Mouse (Mus musculus) C2C12 (cell line): Measurements from ENCODE around the gene Large1. TPM values are rescaled to one million over a fixed set of nuclear protein-coding genes. Genes with fewer than 3 reads are reported as not detected.

ENCODE experiments used
- H3K27me3 ChIP-seq: one replicate; pipeline ENCODE4 v1.6.1; 2011; ENCODE audit not compliant: control insufficient read depth, insufficient read depth, insufficient read length
- H3K36me3 ChIP-seq: one replicate; pipeline ENCODE4 v1.6.1; 2011; ENCODE audit not compliant: control insufficient read depth, insufficient read depth
- H3K4me3 ChIP-seq: one replicate; pipeline ENCODE4 v1.5.1; 2011; ENCODE audit warnings: mild to moderate bottlenecking, control low read depth; ENCODE audit not compliant: poor library complexity, insufficient read depth, severe bottlenecking
- H3K79me2 ChIP-seq: one replicate; pipeline ENCODE4 v1.6.1; 2011; ENCODE audit not compliant: control insufficient read depth, insufficient read depth
- H3K79me3 ChIP-seq: one replicate; pipeline ENCODE4 v1.6.1; 2011; ENCODE audit warnings: low read depth, control low read depth
- H3ac ChIP-seq: one replicate; pipeline ENCODE3; 2011; ENCODE audit warnings: low read depth; ENCODE audit not compliant: control insufficient read depth, insufficient read length
- CEBPB ChIP-seq: IDR thresholded peaks from one replicate; pipeline ENCODE4 v1.6.1; 2011; ENCODE audit warnings: low read depth, mild to moderate bottlenecking, control low read depth, moderate library complexity
- CTCF ChIP-seq: IDR thresholded peaks from one replicate; pipeline ENCODE4 v1.5.1; 2011; ENCODE audit not compliant: control insufficient read depth, insufficient read depth, insufficient read length
- FOSL1 ChIP-seq: IDR thresholded peaks from one replicate; pipeline ENCODE4 v1.8.0; 2011; ENCODE audit warnings: mild to moderate bottlenecking, low read length; ENCODE audit not compliant: poor library complexity, insufficient read depth, severe bottlenecking
- MAX ChIP-seq: IDR thresholded peaks from one replicate; pipeline ENCODE4 v1.6.1; 2011; ENCODE audit warnings: mild to moderate bottlenecking, control low read depth
- MYOD1 ChIP-seq: IDR thresholded peaks from one replicate; pipeline ENCODE4 v1.6.1; 2011; ENCODE audit warnings: low read depth; ENCODE audit not compliant: control insufficient read depth, insufficient read length
- MYOG ChIP-seq: IDR thresholded peaks from one replicate; pipeline ENCODE4 v1.6.1; 2011; ENCODE audit not compliant: control insufficient read depth, insufficient read length; ENCODE audit errors: extremely low read depth
- USF1 ChIP-seq: IDR thresholded peaks from one replicate; pipeline ENCODE4 v1.6.1; 2011; ENCODE audit warnings: low read depth, mild to moderate bottlenecking, control low read depth, moderate library complexity
- polyA plus RNA-seq: library from polyadenylated mRNA; unstranded; fragments of >200 nt; fragmentation: generic; extraction: Trizol; gene quantifications from one replicate; pipeline ENCODE4 v1.2.1, GENCODE M21; 2012; ENCODE audit warnings: missing spikeins

The Large1 gene
- polyA plus RNA-seq, 1 experiment: 9.5 TPM

DNA sequence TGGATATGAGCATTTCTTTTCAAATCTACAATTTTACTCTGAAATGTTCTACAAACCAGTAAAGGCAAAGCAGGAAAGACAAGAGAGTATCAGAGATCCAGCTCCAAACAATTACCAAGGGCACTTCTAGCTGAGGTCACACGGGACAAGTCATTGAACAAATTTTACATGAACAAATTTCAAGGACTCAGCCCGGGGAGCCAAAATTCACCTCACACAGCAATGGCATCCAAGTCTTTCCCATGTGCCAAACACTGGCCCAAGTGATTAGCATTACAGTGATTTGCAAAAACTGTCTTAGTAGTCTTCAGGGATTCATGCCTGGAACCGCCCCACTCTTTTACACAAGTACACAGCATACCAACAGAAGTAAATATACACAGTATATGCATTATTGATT lies 126.5 kb downstream of the Large1 start:
- no peaks in the 10 kb centered on the region for H3K36me3 ChIP-seq
- no peak overlapping the region for H3K4me3 ChIP-seq
- no peak for TF ChIP-seq USF1
- TF ChIP-seq MYOD1: no peak
- TF ChIP-seq CTCF: no peak
- H3K79me3 ChIP-seq: peaks cover 7% of the 10 kb centered on the region
- no peaks in the 10 kb centered on the region for H3K27me3 ChIP-seq
- no peak overlapping the region for H3ac ChIP-seq
- H3K79me2 ChIP-seq: peaks cover 15% of the 10 kb centered on the region

- Histone ChIP-seq H3K79me2 (peaks cover 15% of the 10 kb centered on the region), H3K4me3 (no peak overlapping the region), H3K36me3 (no peaks in the 10 kb centered on the region), H3ac (no peak overlapping the region), H3K27me3 (no peaks in the 10 kb centered on the region), H3K79me3 (peaks cover 3% of the 10 kb centered on the region)
- TF ChIP-seq USF1 (no peak), CEBPB (no peak)
These were observed 127.7 kb downstream of the Large1 start for GRCm38 (mm10) chr8:73225654-73226053.

GRCm38 (mm10) chr8:73219178-73219811 lies 134.0 kb downstream of the Large1 start:
- Histone ChIP-seq H3K27me3 (no peaks in the 10 kb centered on the region), H3K4me3 (no peak overlapping the region), H3K79me3 (no peaks in the 10 kb centered on the region), H3K79me2 (peaks cover 10% of the 10 kb centered on the region), H3K36me3 (no peaks in the 10 kb centered on the region), H3ac (no peak overlapping the region)
- TF ChIP-seq MYOD1 (no peak), FOSL1 (no peak), CEBPB (no peak), MYOG (no peak), MAX (no peak), USF1 (no peak), CTCF (no peak)

DNA sequence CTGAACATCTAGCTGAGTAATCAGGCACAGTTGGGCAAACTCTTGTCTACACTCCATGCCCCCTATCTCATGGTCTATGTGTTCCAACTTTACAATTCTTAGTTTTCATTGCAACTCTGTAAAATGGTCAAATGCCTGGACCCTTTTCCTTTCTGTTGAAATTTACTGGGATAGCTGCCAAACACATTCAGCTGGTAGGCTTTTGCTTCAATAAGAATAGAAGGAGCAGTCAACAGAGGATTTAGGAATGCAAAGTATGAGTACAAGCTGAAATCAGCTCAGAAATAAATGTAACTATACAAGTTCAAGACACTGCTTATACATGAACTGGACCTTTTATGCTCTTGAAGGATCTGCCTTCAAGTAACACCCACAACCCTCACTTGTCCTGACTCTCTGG lies 146.5 kb downstream of the Large1 start:
- H3K4me3 ChIP-seq: no peak overlapping the region
- no peaks in the 10 kb centered on the region for H3K27me3 ChIP-seq
- peaks cover 6% of the 10 kb centered on the region for H3K79me2 ChIP-seq
- H3ac ChIP-seq: no peak overlapping the region
- TF ChIP-seq USF1: no peak
- TF ChIP-seq CEBPB: no peak
- TF ChIP-seq MYOD1: no peak
- no peak for TF ChIP-seq CTCF
- TF ChIP-seq MYOG: no peak
- no peak for TF ChIP-seq MAX
- no peak for TF ChIP-seq FOSL1
- H3K36me3 ChIP-seq: peaks cover 5% of the 10 kb centered on the region
- H3K79me3 ChIP-seq: peaks cover 5% of the 10 kb centered on the region

- H3K4me3 ChIP-seq: no peak overlapping the region
- H3K79me2 ChIP-seq: peaks cover 9% of the 10 kb centered on the region
- no peaks in the 10 kb centered on the region for H3K27me3 ChIP-seq
- no peaks in the 10 kb centered on the region for H3K36me3 ChIP-seq
- H3ac ChIP-seq: no peak overlapping the region
- TF ChIP-seq MAX: no peak
- TF ChIP-seq CTCF: no peak
- TF ChIP-seq FOSL1: no peak
- no peak for TF ChIP-seq MYOD1
- peaks cover 9% of the 10 kb centered on the region for H3K79me3 ChIP-seq
These were observed 151.5 kb downstream of the Large1 start for GRCm38 (mm10) chr8:73201854-73202253.

GRCm38 (mm10) chr8:73197714-73198113 lies 155.6 kb downstream of the Large1 start:
- H3ac ChIP-seq: no peak overlapping the region
- TF ChIP-seq MYOD1 (no peak), USF1 (no peak), FOSL1 (no peak), CTCF (no peak), MYOG (no peak), MAX (no peak), CEBPB (no peak)
- H3K36me3 ChIP-seq: no peaks in the 10 kb centered on the region
- H3K79me3 ChIP-seq: peaks cover 5% of the 10 kb centered on the region
- peaks cover 9% of the 10 kb centered on the region for H3K79me2 ChIP-seq
- no peak overlapping the region for H3K4me3 ChIP-seq
- H3K27me3 ChIP-seq: no peaks in the 10 kb centered on the region
